ENCODE assay signal across 16 mouse cellular contexts in the genomic region with DNA sequence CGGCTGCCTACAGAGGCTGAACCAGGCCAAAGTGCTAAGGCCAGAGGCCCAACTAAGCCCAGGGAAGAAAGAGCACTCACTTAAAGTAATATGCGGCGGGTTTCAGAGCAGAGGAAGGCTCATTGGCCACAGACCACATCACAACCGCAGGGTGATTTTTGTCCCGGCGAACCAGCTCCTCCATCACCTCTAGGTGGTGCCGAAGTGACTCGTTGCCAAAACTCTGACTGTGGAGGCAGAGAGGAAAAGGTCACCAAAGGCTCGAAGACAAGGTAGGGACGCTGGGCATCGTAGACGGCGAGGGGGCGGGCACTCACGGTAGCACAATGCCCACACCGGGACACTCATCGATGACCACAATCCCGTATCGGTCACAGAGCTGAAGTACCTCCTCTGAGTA. TPM values are rescaled to one million over a fixed set of nuclear protein-coding genes. Genes with fewer than 3 reads are reported as not detected.
A peak's percentile ranks its signal among the peaks of the same experiment; 100 is the strongest.
DNase-seq lines count a peak whose midpoint lies in the region; ATAC-seq and TF ChIP-seq lines count a peak whose summit lies in the region.
"Had no signal": no experiment of that assay in that cellular context is flagged by ENCODE, and none has a peak within 500 bp of the region (broad histone marks: within the 10 kb centered on the region; RNA-seq: fewer than 3 reads in every experiment).

No protein-coding gene starts in this region.

- no peak for ATAC-seq in intestine, postnatal 0 days
- ATAC-seq in intestine, embryonic 16.5 days: no peak
- ATAC-seq in liver, postnatal 0 days: no peak
- ATAC-seq: midbrain, embryonic 15.5 days had no signal

- DNase-seq in testis, postnatal 10 days (ENCODE audit: low spot score): no peak
- DNase-seq in ES-CJ7 (ENCODE audit: low read depth, low spot score): peak; percentile 36
- DNase-seq in liver, postnatal 0 days: no peak
- no peak for DNase-seq in c-Kit-positive CD71-positive TER-119-positive erythroid progenitor cells, embryonic 14.5 days (ENCODE audit: low spot score)
- no peak for DNase-seq in urinary bladder, postnatal 36 days (ENCODE audit: low spot score in 2 of 2)
- DNase-seq: cerebellum, adult 11 months; gastrocnemius, postnatal 14 days; heart, postnatal 36 days; kidney, postnatal 10 days had no signal

- H3K4me3 ChIP-seq in intestine, postnatal 0 days (ENCODE audit: low read depth, low read length): no peak overlapping the region
- H3K4me3 ChIP-seq in intestine, embryonic 16.5 days (ENCODE audit: low read length): no peak overlapping the region
- H3K4me3 ChIP-seq in testis, adult 2 months (ENCODE audit: control insufficient read depth, low read depth, low read length): peak overlapping the region; percentile 65
- no peak overlapping the region for H3K4me3 ChIP-seq in liver, postnatal 0 days (ENCODE audit: low read depth, low read length)
- H3K4me3 ChIP-seq: embryonic facial prominence, embryonic 15.5 days; midbrain, embryonic 15.5 days had no signal

- no peaks in the 10 kb centered on the region for H3K4me1 ChIP-seq in intestine, postnatal 0 days (replicated peaks; ENCODE audit: control insufficient read depth, insufficient read depth, low read length)
- H3K4me1 ChIP-seq in intestine, embryonic 16.5 days (ENCODE audit: control insufficient read depth, insufficient read depth, low read length): 0 out of 2 replicates have a peak, but pooled peaks cover 2% of the 10 kb centered on the region
- H3K4me1 ChIP-seq in testis, adult 2 months (ENCODE audit: control insufficient read depth, insufficient read depth, low read length): peaks cover 11% of the 10 kb centered on the region
- H3K4me1 ChIP-seq in liver, postnatal 0 days (ENCODE audit: insufficient read depth): peaks cover 15% of the 10 kb centered on the region
- H3K4me1 ChIP-seq: embryonic facial prominence, embryonic 15.5 days had no signal

- H3K27ac ChIP-seq in intestine, postnatal 0 days (ENCODE audit: low read depth, low read length): no peak overlapping the region
- H3K27ac ChIP-seq in intestine, embryonic 16.5 days (ENCODE audit: low read length): no peak overlapping the region
- no peak overlapping the region for H3K27ac ChIP-seq in testis, adult 2 months (ENCODE audit: control insufficient read depth, insufficient read depth, low read depth, low read length)
- no peak overlapping the region for H3K27ac ChIP-seq in liver, postnatal 0 days (ENCODE audit: low read depth)
- H3K27ac ChIP-seq: embryonic facial prominence, embryonic 15.5 days; macrophage; midbrain, embryonic 15.5 days had no signal

- 0 out of 2 replicates have a peak overlapping the region, but pooled peaks have one; percentile 11 for H3K9ac ChIP-seq in intestine, postnatal 0 days (ENCODE audit: low read depth, low read length)
- H3K9ac ChIP-seq in intestine, embryonic 16.5 days (ENCODE audit: low read depth, low read length): no peak overlapping the region
- H3K9ac ChIP-seq in liver, postnatal 0 days (replicated peaks): no peak overlapping the region
- H3K9ac ChIP-seq: embryonic facial prominence, embryonic 15.5 days; midbrain, embryonic 15.5 days had no signal

- peaks cover 71% of the 10 kb centered on the region for H3K36me3 ChIP-seq in intestine, postnatal 0 days (ENCODE audit: control insufficient read depth, insufficient read depth)
- H3K36me3 ChIP-seq in intestine, embryonic 16.5 days (ENCODE audit: control insufficient read depth, insufficient read depth, low read length): peaks cover 4% of the 10 kb centered on the region; the same call in 1 of the 2 replicates
- H3K36me3 ChIP-seq in testis, adult 2 months (ENCODE audit: control insufficient read depth, insufficient read depth, low read length): no peaks in the 10 kb centered on the region
- peaks cover 20% of the 10 kb centered on the region for H3K36me3 ChIP-seq in liver, postnatal 0 days (replicated peaks; ENCODE audit: insufficient read depth, low read length)
- H3K36me3 ChIP-seq: embryonic facial prominence, embryonic 15.5 days; midbrain, embryonic 15.5 days had no signal

- TF ChIP-seq CTCF in intestine, postnatal 0 days (IDR thresholded peaks at IDR 0.05; ENCODE audit: low read depth): peak; percentile 33; the same call in 1 of the 2 replicates
- TF ChIP-seq CTCF in testis, adult 2 months (IDR thresholded peaks at IDR 0.05; ENCODE audit: control insufficient read depth, insufficient read depth, insufficient replicate concordance, low read depth, low read length): no peak
- TF ChIP-seq CTCF in liver, postnatal 0 days (IDR thresholded peaks at IDR 0.05; ENCODE audit: low read depth): peak; percentile 43

- WGBS in intestine, postnatal 0 days: 75% methylated on average over 19 of the region's 19 CpGs
- 69% methylated on average over 19 of the region's 19 CpGs for WGBS in intestine, embryonic 16.5 days
- 71% methylated on average over 19 of the region's 19 CpGs for WGBS in liver, postnatal 0 days (ENCODE audit: insufficient replicate concordance)

- TF ChIP-seq POLR2A in testis, adult 2 months (IDR thresholded peaks at IDR 0.05; ENCODE audit: control insufficient read depth, low read depth, low read length): no peak

- no peaks in the 10 kb centered on the region for H3K9me3 ChIP-seq in intestine, postnatal 0 days (ENCODE audit: control insufficient read depth)
- no peaks in the 10 kb centered on the region for H3K9me3 ChIP-seq in intestine, embryonic 16.5 days (ENCODE audit: control insufficient read depth, low read length)
- no peaks in the 10 kb centered on the region for H3K9me3 ChIP-seq in liver, postnatal 0 days (ENCODE audit: low read length)
- H3K9me3 ChIP-seq: embryonic facial prominence, embryonic 15.5 days; midbrain, embryonic 15.5 days had no signal

- no peak for TF ChIP-seq EP300 in liver, postnatal 0 days (IDR thresholded peaks at IDR 0.05; ENCODE audit: low read depth)

- H3K27me3 ChIP-seq in intestine, postnatal 0 days (replicated peaks; ENCODE audit: control insufficient read depth, insufficient read depth, low read length): no peaks in the 10 kb centered on the region
- H3K27me3 ChIP-seq in intestine, embryonic 16.5 days (replicated peaks; ENCODE audit: control insufficient read depth, insufficient read depth, low read length): no peaks in the 10 kb centered on the region
- no peaks in the 10 kb centered on the region for H3K27me3 ChIP-seq in testis, adult 2 months (ENCODE audit: control insufficient read depth, insufficient read depth, low read length)
- no peaks in the 10 kb centered on the region for H3K27me3 ChIP-seq in liver, postnatal 0 days (ENCODE audit: insufficient read depth, low read length)
- H3K27me3 ChIP-seq: embryonic facial prominence, embryonic 15.5 days; midbrain, embryonic 15.5 days had no signal

- no peak overlapping the region for H3K4me2 ChIP-seq in intestine, postnatal 0 days (replicated peaks; ENCODE audit: low read depth)
- no peak overlapping the region for H3K4me2 ChIP-seq in intestine, embryonic 16.5 days (ENCODE audit: low read depth, low read length)
- H3K4me2 ChIP-seq in liver, postnatal 0 days (ENCODE audit: low read depth, low read length): no peak overlapping the region
- H3K4me2 ChIP-seq: embryonic facial prominence, embryonic 15.5 days; heart, embryonic 11.5 days; midbrain, embryonic 15.5 days had no signal

RNA-seq across cellular contexts. Expression of a gene that starts 5.1 kb away (rescaled TPM):
- 260 and 264 TPM in 2 replicates for polyA plus RNA-seq in intestine, postnatal 0 days (2015; fragmentation: Nextera tagmentation; extraction: Ambion mirVana)
- polyA plus RNA-seq in intestine, embryonic 16.5 days (2015; fragmentation: Nextera tagmentation; extraction: Ambion mirVana): 110 and 131 TPM in 2 replicates
- polyA plus RNA-seq in testis, adult 2 months (2012; rRNA removed): 6.2 and 7.7 TPM in 2 replicates
- polyA plus RNA-seq in liver, postnatal 0 days (2015; fragmentation: Nextera tagmentation; extraction: Ambion mirVana): 26.3 and 29.3 TPM in 2 replicates

RNA-seq across cellular contexts. Expression of a gene that starts 31.3 kb away (rescaled TPM):
- 148 and 182 TPM in 2 replicates for polyA plus RNA-seq in intestine, postnatal 0 days (2015; fragmentation: Nextera tagmentation; extraction: Ambion mirVana)
- polyA plus RNA-seq in intestine, embryonic 16.5 days (2015; fragmentation: Nextera tagmentation; extraction: Ambion mirVana): 74.1 and 89.4 TPM in 2 replicates
- 16.5 and 17.1 TPM in 2 replicates for polyA plus RNA-seq in testis, adult 2 months (2012; rRNA removed)
- polyA plus RNA-seq in liver, postnatal 0 days (2015; fragmentation: Nextera tagmentation; extraction: Ambion mirVana): 291 and 304 TPM in 2 replicates

RNA-seq across cellular contexts. Expression of a gene that starts 31.4 kb away (rescaled TPM):
- polyA plus RNA-seq in intestine, postnatal 0 days (2015; fragmentation: Nextera tagmentation; extraction: Ambion mirVana): 39.5 and 41.6 TPM in 2 replicates
- polyA plus RNA-seq in intestine, embryonic 16.5 days (2015; fragmentation: Nextera tagmentation; extraction: Ambion mirVana): 37.2 and 38.7 TPM in 2 replicates
- polyA plus RNA-seq in testis, adult 2 months (2012; rRNA removed): 56.0 and 56.5 TPM in 2 replicates
- polyA plus RNA-seq in liver, postnatal 0 days (2015; fragmentation: Nextera tagmentation; extraction: Ambion mirVana): 19.3 and 20.8 TPM in 2 replicates

RNA-seq across cellular contexts. Expression of a gene that starts 55.9 kb away (rescaled TPM):
- polyA plus RNA-seq in intestine, postnatal 0 days (2015; fragmentation: Nextera tagmentation; extraction: Ambion mirVana): 84.7 and 92.1 TPM in 2 replicates
- 22.1 and 28.8 TPM in 2 replicates for polyA plus RNA-seq in intestine, embryonic 16.5 days (2015; fragmentation: Nextera tagmentation; extraction: Ambion mirVana)
- 12.2 and 19.9 TPM in 2 replicates for polyA plus RNA-seq in testis, adult 2 months (2012; rRNA removed)
- 17.5 and 18.2 TPM in 2 replicates for polyA plus RNA-seq in liver, postnatal 0 days (2015; fragmentation: Nextera tagmentation; extraction: Ambion mirVana)
